Mouse (Mus musculus): Measurements from ENCODE around the gene Rufy1. TPM values are rescaled to one million over a fixed set of nuclear protein-coding genes. Genes with fewer than 3 reads are reported as not detected.
A peak's percentile ranks its signal among the peaks of the same experiment; 100 is the strongest.

The Rufy1 gene
- polyA plus RNA-seq, 1 experiment from 2014 or later: 27.4 TPM

GRCm38 (mm10) chr11:50358950-50359861 is 71.7 kb downstream of the Rufy1 start:
- 2% methylated on average over 74 of the region's 74 CpGs for WGBS
- H3K4me3 ChIP-seq (ENCODE audit: low read length): peak overlapping the region; percentile 69
- peak overlapping the region; percentile 75 for H3K9ac ChIP-seq (replicated peaks; ENCODE audit: low read length)

GRCm38 (mm10) chr11:50355395-50355794 is 75.5 kb downstream of the Rufy1 start:
- WGBS: 43% methylated on average over 1 of the region's 1 CpGs
- 0 out of 2 replicates have a peak, but pooled peaks cover 2% of the 10 kb centered on the region for H3K27me3 ChIP-seq (ENCODE audit: insufficient read depth, low read length)
- no peak overlapping the region for H3K4me3 ChIP-seq (ENCODE audit: low read length)
- peak overlapping the region; percentile 85 for H3K27ac ChIP-seq (ENCODE audit: low read length)
- H3K36me3 ChIP-seq (ENCODE audit: insufficient read depth, low read length): no peaks in the 10 kb centered on the region
- 0 out of 2 replicates have a peak, but pooled peaks cover 4% of the 10 kb centered on the region for H3K4me1 ChIP-seq (ENCODE audit: insufficient read depth, low read length)
- no peaks in the 10 kb centered on the region for H3K9me3 ChIP-seq (ENCODE audit: low read length)
- H3K9ac ChIP-seq (replicated peaks; ENCODE audit: low read length): no peak overlapping the region
- no peak overlapping the region for H3K4me2 ChIP-seq (replicated peaks; ENCODE audit: low read depth, low read length)
- ATAC-seq (ENCODE audit: low FRiP score, low TSS enrichment): no peak

More at GRCm38 (mm10) chr11:50358950-50359861, 71.7 kb downstream of the Rufy1 start:
- H3K27ac ChIP-seq (ENCODE audit: low read length): peak overlapping the region; percentile 84
- H3K4me2 ChIP-seq (replicated peaks; ENCODE audit: low read depth, low read length): peak overlapping the region; percentile 92
- H3K36me3 ChIP-seq (ENCODE audit: insufficient read depth, low read length): no peaks in the 10 kb centered on the region
- H3K27me3 ChIP-seq (ENCODE audit: insufficient read depth, low read length): 0 out of 2 replicates have a peak, but pooled peaks cover 2% of the 10 kb centered on the region
- ATAC-seq (ENCODE audit: low FRiP score, low TSS enrichment): peak; percentile 50
- H3K9me3 ChIP-seq (ENCODE audit: low read length): no peaks in the 10 kb centered on the region
- H3K4me1 ChIP-seq (ENCODE audit: insufficient read depth, low read length): 0 out of 2 replicates have a peak, but pooled peaks cover 4% of the 10 kb centered on the region

GRCm38 (mm10) chr11:50354851-50355250 is 76.1 kb downstream of the Rufy1 start:
- peak overlapping the region; percentile 85 for H3K27ac ChIP-seq (ENCODE audit: low read length)
- peak; percentile 87 for ATAC-seq (ENCODE audit: low FRiP score, low TSS enrichment)
- H3K36me3 ChIP-seq (ENCODE audit: insufficient read depth, low read length): no peaks in the 10 kb centered on the region
- WGBS: 60% methylated on average over 3 of the region's 3 CpGs
- H3K9me3 ChIP-seq (ENCODE audit: low read length): no peaks in the 10 kb centered on the region
- 0 out of 2 replicates have a peak, but pooled peaks cover 2% of the 10 kb centered on the region for H3K27me3 ChIP-seq (ENCODE audit: insufficient read depth, low read length)
- no peak overlapping the region for H3K4me3 ChIP-seq (ENCODE audit: low read length)
- no peak overlapping the region for H3K4me2 ChIP-seq (replicated peaks; ENCODE audit: low read depth, low read length)
- H3K9ac ChIP-seq (replicated peaks; ENCODE audit: low read length): no peak overlapping the region
- 0 out of 2 replicates have a peak, but pooled peaks cover 4% of the 10 kb centered on the region for H3K4me1 ChIP-seq (ENCODE audit: insufficient read depth, low read length)

- Histone ChIP-seq H3K9me3 (ENCODE audit: low read length) (no peaks in the 10 kb centered on the region), H3K27me3 (ENCODE audit: insufficient read depth, low read length) (0 out of 2 replicates have a peak, but pooled peaks cover 2% of the 10 kb centered on the region)
These were observed 76.8 kb downstream of the Rufy1 start, which contains the start of gene Cby3 for GRCm38 (mm10) chr11:50354162-50354561. TSS of gene Cby3 (plus strand) at chr11:50354462.

GRCm38 (mm10) chr11:50352177-50352576 is 78.7 kb downstream of the Rufy1 start:
- no peaks in the 10 kb centered on the region for H3K9me3 ChIP-seq (ENCODE audit: low read length)
- no peaks in the 10 kb centered on the region for H3K27me3 ChIP-seq (ENCODE audit: insufficient read depth, low read length)
- H3K36me3 ChIP-seq (ENCODE audit: insufficient read depth, low read length): no peaks in the 10 kb centered on the region
- no peaks in the 10 kb centered on the region for H3K4me1 ChIP-seq (ENCODE audit: insufficient read depth, low read length)
- 67% methylated on average over 2 of the region's 2 CpGs for WGBS
- no peak overlapping the region for H3K4me3 ChIP-seq (ENCODE audit: low read length)
- H3K4me2 ChIP-seq (replicated peaks; ENCODE audit: low read depth, low read length): no peak overlapping the region
- ATAC-seq (ENCODE audit: low FRiP score, low TSS enrichment): no peak
- no peak overlapping the region for H3K9ac ChIP-seq (replicated peaks; ENCODE audit: low read length)
- H3K27ac ChIP-seq (ENCODE audit: low read length): no peak overlapping the region

More at GRCm38 (mm10) chr11:50354162-50354561, 76.8 kb downstream of the Rufy1 start, which contains the start of gene Cby3:
- Histone ChIP-seq H3K4me2 (replicated peaks; ENCODE audit: low read depth, low read length) (no peak within 1 kb of the TSS), H3K4me3 (ENCODE audit: low read length) (no peak within 1 kb of the TSS), H3K36me3 (ENCODE audit: insufficient read depth, low read length) (no peaks in the 10 kb centered on the region), H3K9ac (replicated peaks; ENCODE audit: low read length) (no peak within 1 kb of the TSS), H3K27ac (ENCODE audit: low read length) (peak within 1 kb of the TSS; percentile 85), H3K4me1 (ENCODE audit: insufficient read depth, low read length) (0 out of 2 replicates have a peak, but pooled peaks cover 4% of the 10 kb centered on the region)
- ATAC-seq (ENCODE audit: low FRiP score, low TSS enrichment): no peak

- Histone ChIP-seq H3K27me3 (ENCODE audit: insufficient read depth, low read length) (no peaks in the 10 kb centered on the region), H3K9me3 (ENCODE audit: low read length) (no peaks in the 10 kb centered on the region), H3K4me1 (ENCODE audit: insufficient read depth, low read length) (no peaks in the 10 kb centered on the region), H3K9ac (replicated peaks; ENCODE audit: low read length) (no peak overlapping the region), H3K27ac (ENCODE audit: low read length) (no peak overlapping the region), H3K4me3 (ENCODE audit: low read length) (no peak overlapping the region), H3K36me3 (ENCODE audit: insufficient read depth, low read length) (no peaks in the 10 kb centered on the region), H3K4me2 (replicated peaks; ENCODE audit: low read depth, low read length) (no peak overlapping the region)
- WGBS: 86% methylated on average over 9 of the region's 9 CpGs
- ATAC-seq (ENCODE audit: low FRiP score, low TSS enrichment): no peak
These were observed 84.5 kb downstream of the Rufy1 start for GRCm38 (mm10) chr11:50346256-50347032.

GRCm38 (mm10) chr11:50345486-50345885 is 85.4 kb downstream of the Rufy1 start:
- no peaks in the 10 kb centered on the region for H3K27me3 ChIP-seq (ENCODE audit: insufficient read depth, low read length)
- no peak overlapping the region for H3K9ac ChIP-seq (replicated peaks; ENCODE audit: low read length)
- 76% methylated on average over 4 of the region's 4 CpGs for WGBS
- H3K9me3 ChIP-seq (ENCODE audit: low read length): no peaks in the 10 kb centered on the region
- no peak for ATAC-seq (ENCODE audit: low FRiP score, low TSS enrichment)
- no peaks in the 10 kb centered on the region for H3K36me3 ChIP-seq (ENCODE audit: insufficient read depth, low read length)
- H3K4me1 ChIP-seq (ENCODE audit: insufficient read depth, low read length): no peaks in the 10 kb centered on the region
- H3K4me3 ChIP-seq (ENCODE audit: low read length): no peak overlapping the region
- H3K27ac ChIP-seq (ENCODE audit: low read length): no peak overlapping the region
- H3K4me2 ChIP-seq (replicated peaks; ENCODE audit: low read depth, low read length): no peak overlapping the region

MicroRNAs encoded within 50 kb of the gene (microRNA counts, 519-probe panel; counts per million panel counts)
- microRNA mmu-miR-804: 3,233 counts per million, percentile 75 among the panel's probes with 10 or more counts

Small RNA genes within 50 kb of the gene (microRNA-seq; reads per million reads assigned to microRNA genes)
- gene Mir804: not detected

Other genes starting within 250 kb of the Rufy1 start
- gene Sqstm1, start 220.3 kb downstream of the Rufy1 start, polyA plus RNA-seq (2015; fragmentation: Nextera tagmentation; extraction: Ambion mirVana): 298 and 338 TPM in 2 replicates
- gene Mgat4b, start 220.2 kb downstream of the Rufy1 start, polyA plus RNA-seq (2015; fragmentation: Nextera tagmentation; extraction: Ambion mirVana): 9.8 and 11.9 TPM in 2 replicates
- gene Ltc4s, start 192.5 kb downstream of the Rufy1 start, polyA plus RNA-seq (2015; fragmentation: Nextera tagmentation; extraction: Ambion mirVana): 2.5 and 2.8 TPM in 2 replicates
- gene Maml1, start 138.8 kb downstream of the Rufy1 start, polyA plus RNA-seq (2015; fragmentation: Nextera tagmentation; extraction: Ambion mirVana): 5.2 and 6.3 TPM in 2 replicates
- gene Canx, start 105.5 kb downstream of the Rufy1 start, polyA plus RNA-seq (2015; fragmentation: Nextera tagmentation; extraction: Ambion mirVana): 393 and 397 TPM in 2 replicates
- 0.55 and 0.71 TPM in 2 replicates for gene Cby3, start 76.7 kb downstream of the Rufy1 start, polyA plus RNA-seq (2015; fragmentation: Nextera tagmentation; extraction: Ambion mirVana)
- 500 and 509 TPM in 2 replicates for gene Hnrnph1, start 54.1 kb downstream of the Rufy1 start, polyA plus RNA-seq (2015; fragmentation: Nextera tagmentation; extraction: Ambion mirVana)
- 4.7 and 5.7 TPM in 2 replicates for gene Adamts2, start 171.0 kb upstream of the Rufy1 start, polyA plus RNA-seq (2015; fragmentation: Nextera tagmentation; extraction: Ambion mirVana)